Mouse (Mus musculus): ENCODE measurements at regions not wholly inside any gene's neighbourhood (a gene's known extent, or its start where the extent isn't known, plus 50 kb on each side); places are given as distances from the start of the nearest gene placed in this dataset.

DNA sequence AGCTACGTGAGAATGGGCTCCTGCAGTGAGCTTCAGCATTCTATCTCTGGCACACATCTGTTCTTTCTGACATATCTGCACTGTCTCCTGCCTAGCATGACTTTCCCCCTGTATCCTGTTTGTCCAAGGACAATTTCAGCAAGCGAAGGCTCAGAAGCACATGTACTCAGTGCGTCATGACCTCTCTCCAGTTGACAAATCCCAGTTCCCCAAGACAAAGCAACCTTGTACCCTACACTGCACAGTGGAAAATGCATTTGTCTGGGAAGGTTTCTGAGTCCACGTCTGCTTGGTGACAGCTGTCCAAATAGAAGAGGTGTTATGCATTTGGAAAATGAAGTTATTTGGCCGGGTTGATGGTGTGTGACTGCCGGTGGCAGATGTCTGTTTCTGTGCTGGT, 125.1 kb upstream of the Hs3st4 start:
- TF ChIP-seq CTCF (IDR thresholded peaks at IDR 0.05) (no peak), POLR2A (IDR thresholded peaks at IDR 0.05; ENCODE audit: insufficient read depth, low read depth, low read length) (no peak)

Measured in heart, adult 2 months (tissue).